Mouse (Mus musculus) adrenal gland, adult (tissue): ENCODE measurements at regions not wholly inside any gene's neighbourhood (a gene's known extent, or its start where the extent isn't known, plus 50 kb on each side); places are given as distances from the start of the nearest gene placed in this dataset.
A peak's percentile ranks its signal among the peaks of the same experiment; 100 is the strongest.

Experiments used
- DNase-seq, 2 experiments: peaks; one replicate each; pipeline ENCODE4 v3.0.0; 2022 to 2023; ENCODE audit warnings: low spot score in 1 of 2; ENCODE audit not compliant: inconsistent age in 2 of 2

GRCm38 (mm10) chr8:87282511-87282910 lies 189.9 kb downstream of the Cbln1 start:
- no peak for DNase-seq

DNA sequence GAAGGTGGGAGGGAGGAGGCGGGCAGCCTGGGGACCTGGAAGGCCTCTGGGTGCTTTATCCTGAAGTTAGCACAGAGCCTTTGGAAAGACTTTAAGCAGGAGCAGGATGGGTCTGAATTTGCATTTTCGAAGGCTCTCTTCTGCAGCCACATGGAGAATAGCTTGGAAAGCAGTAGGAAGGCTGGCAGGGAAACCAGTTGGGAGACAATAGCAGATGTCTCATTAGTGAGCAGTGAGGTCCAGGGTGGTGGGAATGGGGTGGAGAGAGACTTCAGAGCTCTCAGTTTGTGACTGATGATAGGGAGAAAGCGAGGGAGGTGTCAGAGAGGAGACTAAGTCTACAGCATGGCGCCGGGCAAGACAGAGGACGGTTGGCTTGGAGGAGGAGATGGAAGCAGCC lies 199.1 kb downstream of the Cbln1 start:
- DNase-seq, result no peak

GRCm38 (mm10) chr8:87270525-87271187 lies 201.8 kb downstream of the Cbln1 start:
- DNase-seq, result no peak

GRCm38 (mm10) chr8:87268159-87268558 lies 204.2 kb downstream of the Cbln1 start:
- no peak for DNase-seq

DNA sequence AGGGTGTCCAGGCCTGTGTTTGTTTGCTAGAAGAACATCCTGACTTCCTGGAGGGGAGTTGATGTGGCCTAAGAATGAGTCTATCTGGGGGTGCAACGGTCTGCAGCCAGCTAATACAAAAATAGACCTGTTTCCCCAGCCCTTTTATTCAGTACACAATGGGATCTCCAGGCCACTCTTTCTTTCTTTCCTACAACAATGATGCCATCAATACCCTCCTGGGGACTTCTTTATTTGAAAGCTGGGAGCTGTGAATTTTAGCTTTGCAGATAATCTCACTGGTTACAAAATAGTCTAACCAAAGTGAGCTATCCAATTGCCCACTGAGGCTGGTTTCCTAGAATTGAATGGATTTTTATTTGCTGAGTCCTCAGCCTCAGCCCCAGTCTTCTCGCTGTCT lies 207.4 kb downstream of the Cbln1 start:
- no peak for DNase-seq

GRCm38 (mm10) chr8:87260305-87260704 lies 212.1 kb downstream of the Cbln1 start:
- DNase-seq, result no peak

GRCm38 (mm10) chr8:87242681-87243080 lies 229.7 kb downstream of the Cbln1 start:
- no peak for DNase-seq

DNA sequence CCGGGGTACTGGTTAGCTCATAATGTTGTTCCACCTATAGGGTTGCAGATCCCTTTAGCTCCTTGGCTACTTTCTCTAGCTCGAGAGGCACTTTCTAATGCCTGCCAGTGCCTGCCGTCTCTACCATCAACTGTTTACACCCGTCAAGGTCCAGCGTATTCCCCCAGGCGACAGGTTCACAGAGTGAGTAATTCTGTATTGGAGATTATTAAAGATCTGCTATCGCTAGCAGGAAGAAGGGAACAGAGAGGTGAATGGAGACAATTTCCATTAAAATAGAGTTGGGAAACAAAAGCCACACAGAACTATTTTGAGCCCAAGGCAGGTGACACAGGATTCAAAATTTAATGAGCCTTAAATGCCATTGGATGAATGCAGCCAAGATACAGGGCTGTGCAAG lies 235.2 kb downstream of the Cbln1 start:
- DNase-seq, result no peak

- DNase-seq, result no peak
These were observed 236.0 kb downstream of the Cbln1 start for GRCm38 (mm10) chr8:87236438-87236837.

GRCm38 (mm10) chr8:87235341-87236075 lies 236.9 kb downstream of the Cbln1 start:
- no peak for DNase-seq

- no peak for DNase-seq
These were observed 238.1 kb downstream of the Cbln1 start for GRCm38 (mm10) chr8:87234336-87234735.

DNA sequence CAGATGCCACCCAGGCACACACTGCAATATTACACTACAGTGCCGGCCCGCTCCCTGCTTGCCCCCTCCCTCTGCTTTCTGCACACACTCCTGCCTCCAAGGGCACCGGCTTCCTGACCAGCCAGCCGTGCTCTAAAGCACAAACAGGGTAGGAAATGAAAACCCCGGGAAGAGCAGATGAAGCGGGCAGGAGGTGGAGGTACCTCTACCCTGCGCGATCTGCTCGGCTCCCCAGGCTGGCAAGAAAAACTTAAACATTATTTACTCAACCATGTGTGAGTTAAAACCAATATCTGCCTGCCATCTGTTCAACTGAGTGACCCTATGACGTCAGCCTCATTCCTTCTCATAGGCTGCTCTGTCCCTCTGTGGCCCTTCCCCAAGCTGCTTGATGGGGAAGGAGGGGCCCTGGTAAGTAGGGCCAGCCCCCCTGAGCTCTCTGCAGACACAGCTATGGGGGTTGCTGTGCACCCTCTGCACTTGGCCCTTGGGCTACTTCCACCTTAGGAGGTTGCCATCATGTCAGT lies 238.5 kb downstream of the Cbln1 start:
- no peak for DNase-seq

GRCm38 (mm10) chr8:87231762-87232161 lies 240.6 kb downstream of the Cbln1 start:
- DNase-seq, result no peak

- no peak for DNase-seq
These were observed 242.3 kb downstream of the Cbln1 start for GRCm38 (mm10) chr8:87230096-87230495.

GRCm38 (mm10) chr8:87229182-87229581 lies 243.2 kb downstream of the Cbln1 start:
- no peak for DNase-seq

GRCm38 (mm10) chr8:87228777-87229176 lies 243.6 kb downstream of the Cbln1 start:
- no peak for DNase-seq

GRCm38 (mm10) chr8:87225504-87226425 lies 246.6 kb downstream of the Cbln1 start:
- no peak for DNase-seq

GRCm38 (mm10) chr8:87220581-87220980 lies 251.8 kb downstream of the Cbln1 start:
- DNase-seq, result no peak

DNA sequence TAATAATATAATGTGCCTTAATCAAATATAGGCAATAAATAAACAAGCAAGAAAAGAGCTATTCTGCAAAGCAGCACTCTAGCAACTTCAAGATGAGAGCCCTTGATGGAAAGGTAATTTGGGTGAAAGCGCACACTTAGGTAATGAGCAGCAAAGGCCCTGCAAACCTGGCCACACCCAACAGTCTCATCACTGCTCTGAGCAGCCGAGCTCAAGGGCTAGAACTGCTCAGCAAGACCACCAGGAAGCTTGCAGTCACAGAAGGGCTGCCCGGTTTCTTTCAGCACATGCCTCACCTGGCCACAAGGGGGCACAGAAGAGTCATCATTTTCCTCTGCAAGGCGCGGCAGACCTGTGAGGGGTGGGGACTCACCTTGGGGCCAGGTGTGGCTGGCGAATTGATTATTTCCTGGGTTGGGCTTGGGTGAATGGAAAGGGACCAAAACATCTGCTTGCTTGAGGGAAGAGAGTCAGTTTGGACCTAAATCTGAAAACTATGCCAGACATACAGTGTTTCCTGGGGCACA lies 253.4 kb downstream of the Cbln1 start:
- DNase-seq, result peak in 1 of 2 experiments; percentile 61

DNA sequence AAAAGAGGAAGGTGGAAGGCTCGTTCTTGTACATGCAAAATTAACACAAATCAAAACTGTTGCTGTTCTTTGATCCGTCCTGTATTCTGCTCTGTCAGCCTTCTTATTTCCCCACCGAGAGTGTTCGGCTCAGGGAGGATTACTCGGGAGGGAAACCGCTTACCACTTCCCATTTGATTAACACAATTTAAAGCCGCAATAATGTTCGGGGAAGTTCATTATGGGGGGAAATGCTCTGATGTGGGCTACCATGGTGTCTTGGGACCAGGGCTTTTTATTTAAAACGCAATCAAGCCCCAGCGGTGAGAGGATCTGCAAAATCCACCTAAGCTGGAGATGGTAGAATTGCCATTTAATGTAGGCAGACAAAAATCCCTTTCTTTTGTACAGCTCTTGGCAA lies 257.4 kb downstream of the Cbln1 start:
- no peak for DNase-seq

DNA sequence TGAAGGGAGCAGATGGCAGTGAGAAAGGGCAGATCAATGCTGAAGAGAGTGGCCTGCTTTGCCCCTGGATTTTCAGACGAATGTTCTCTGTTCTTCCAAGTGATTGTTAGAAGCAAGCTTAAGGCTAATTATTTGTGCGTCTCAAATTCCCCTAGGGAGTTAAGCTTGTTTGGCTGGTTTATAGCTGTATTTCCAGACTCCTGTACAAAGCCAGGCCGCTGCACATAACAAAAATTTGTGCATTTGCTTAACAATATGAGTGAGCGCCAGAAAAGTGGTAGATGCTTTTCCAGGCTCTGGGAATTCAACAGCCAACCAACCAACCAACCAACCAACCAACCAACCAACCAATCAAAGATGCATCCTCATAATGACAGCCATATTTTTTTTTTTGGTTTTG lies 261.9 kb downstream of the Cbln1 start:
- no peak for DNase-seq
